Mouse (Mus musculus) central nervous system, embryonic 18 days (tissue): ENCODE data around the gene Nup160. TPM values are rescaled to one million over a fixed set of nuclear protein-coding genes. Genes with fewer than 3 reads are reported as not detected.

Source experiments
- polyA plus RNA-seq: library from polyadenylated mRNA; depleted of rRNA; stranded (reverse); fragments of >200 nt; gene quantifications from 2 replicates; pipeline ENCODE4 v1.2.3, GENCODE M21; 2012; rRNA removed

Gene Nup160
- polyA plus RNA-seq: 17.4 and 21.1 TPM in 2 replicates

DNA sequence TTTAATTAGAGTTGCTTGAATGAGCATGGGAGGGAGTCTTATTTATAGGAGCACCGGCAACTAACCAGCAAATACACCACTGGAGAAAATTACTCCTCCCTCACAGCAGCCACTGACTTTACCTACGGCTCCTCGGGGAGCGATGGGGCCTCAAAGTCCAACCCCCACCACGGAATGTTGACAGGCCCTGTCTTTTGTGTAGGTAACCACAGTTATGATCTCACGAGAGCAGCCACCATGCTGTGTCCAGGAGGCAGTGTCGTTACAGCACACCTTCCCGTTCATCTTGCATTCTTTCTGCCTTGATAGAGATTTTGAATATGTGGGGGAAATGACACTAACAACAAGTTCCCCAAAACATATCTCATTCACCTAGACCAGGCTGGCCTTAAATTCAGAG is at the start of gene Nup160:
Gene Nup160 (plus strand): TSS at position 209 of the 400 bp plus-strand sequence.

DNA sequence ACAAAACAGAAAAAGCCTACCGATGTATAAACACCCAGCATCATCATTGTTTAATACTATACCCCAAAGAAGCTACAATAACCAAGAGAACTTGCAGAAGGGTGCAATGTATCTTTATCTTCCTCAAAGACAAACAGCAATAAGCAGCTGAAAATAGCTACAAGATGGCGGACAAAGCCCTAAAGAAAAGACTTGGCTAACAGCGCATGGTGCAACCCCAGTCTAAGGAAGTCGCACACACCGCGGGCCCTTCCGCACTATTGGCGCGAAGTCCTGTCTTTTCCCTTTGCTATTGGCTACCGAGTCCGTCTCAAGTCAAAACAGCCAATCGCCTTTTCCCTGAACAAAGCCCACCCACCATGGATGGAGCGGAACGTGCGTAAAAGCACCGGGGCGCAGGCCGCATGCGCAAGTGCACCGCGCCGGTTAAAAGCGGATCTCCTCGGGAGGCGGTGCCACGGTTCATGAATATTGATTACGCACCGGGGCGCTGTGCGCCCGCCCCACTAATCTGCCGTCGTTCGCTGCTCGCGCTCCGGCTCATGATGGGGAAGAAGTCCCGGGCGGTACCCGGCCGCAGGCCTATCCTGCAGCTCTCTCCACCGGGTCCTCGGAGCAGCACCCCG is 68.2 kb downstream of the Nup160 start, which contains the start of gene Fnbp4:
Gene Fnbp4 (plus strand): TSS at position 318 of the 626 bp plus-strand sequence.

DNA sequence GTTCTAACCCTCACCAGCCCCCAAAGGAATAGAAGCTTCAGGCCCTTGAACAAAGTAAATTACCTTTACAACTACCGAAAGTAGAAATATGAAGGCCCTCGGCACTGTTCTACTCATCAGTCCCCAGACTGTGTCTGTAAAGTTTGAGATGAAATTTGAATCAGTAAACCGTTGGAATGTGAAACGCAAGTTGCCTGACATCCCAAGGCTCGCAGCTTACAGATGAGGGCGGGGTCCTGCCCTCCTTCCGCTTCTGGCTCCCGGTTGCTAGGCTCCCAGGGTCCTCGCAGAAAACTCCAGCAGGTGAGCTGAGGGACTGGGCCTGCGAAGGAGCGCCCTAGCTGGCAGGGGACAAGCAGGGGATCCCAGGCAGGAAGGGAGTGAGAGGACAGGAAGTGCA is 105.4 kb downstream of the Nup160 start, which contains the start of gene Agbl2:
Gene Agbl2 (plus strand): TSS at position 270 of the 400 bp plus-strand sequence.

Other genes starting within 250 kb of the Nup160 start
- gene Ptprj, start 96.6 kb upstream of the Nup160 start, polyA plus RNA-seq: 12.6 and 13.2 TPM in 2 replicates
- 93.4 and 106 TPM in 2 replicates for gene Fnbp4, start 68.2 kb downstream of the Nup160 start, polyA plus RNA-seq
- 0.61 and 0.71 TPM in 2 replicates for gene Agbl2, start 105.5 kb downstream of the Nup160 start, polyA plus RNA-seq
- gene Mtch2, start 169.9 kb downstream of the Nup160 start, polyA plus RNA-seq: 157 and 167 TPM in 2 replicates
- gene C1qtnf4, start 208.6 kb downstream of the Nup160 start, polyA plus RNA-seq: 172 and 186 TPM in 2 replicates
- 37.4 and 38.9 TPM in 2 replicates for gene Kbtbd4, start 227.5 kb downstream of the Nup160 start, polyA plus RNA-seq
- gene Ndufs3, start 227.6 kb downstream of the Nup160 start, polyA plus RNA-seq: 162 and 177 TPM in 2 replicates